In genomic region chr5:107939701-107940100, GRCm38 (mm10) we compare ENCODE assay signal across 19 mouse cellular contexts. TPM values are rescaled to one million over a fixed set of nuclear protein-coding genes. Genes with fewer than 3 reads are reported as not detected.
A peak's percentile ranks its signal among the peaks of the same experiment; 100 is the strongest.
DNase-seq lines count a peak whose midpoint lies in the region; ATAC-seq and TF ChIP-seq lines count a peak whose summit lies in the region.
"Had no signal": no experiment of that assay in that cellular context is flagged by ENCODE, and none has a peak within 500 bp of the region (broad histone marks: within the 10 kb centered on the region; RNA-seq: fewer than 3 reads in every experiment).

No protein-coding gene starts in this region.

- DNase-seq in heart, adult 11 months = peak; percentile 62
- peak; percentile 79 for DNase-seq in lung, postnatal 0 days (ENCODE audit: low spot score)
- DNase-seq in lung, postnatal 4 days = no peak
- peak; percentile 57 to 81 for DNase-seq in kidney, postnatal 25 days
- peak; percentile 45 for DNase-seq in yolk sac, embryonic 10.5 days (ENCODE audit: low spot score)
- no peak for DNase-seq in right cerebral cortex, postnatal 14 days
- DNase-seq: adrenal gland, postnatal 25 days; cerebellum, adult 18-20 months; heart, adult 18-20 months; thymus, postnatal 25 days had no signal

- no peak overlapping the region for H3K4me2 ChIP-seq in heart, embryonic 11.5 days
- H3K4me2 ChIP-seq in lung, postnatal 0 days (replicated peaks; ENCODE audit: low read depth, low read length) = no peak overlapping the region
- H3K4me2 ChIP-seq: embryonic facial prominence, embryonic 12.5 days; forebrain, embryonic 15.5 days; limb, embryonic 13.5 days had no signal

- TF ChIP-seq CTCF in lung, postnatal 0 days (IDR thresholded peaks at IDR 0.05) = no peak

- no peaks in the 10 kb centered on the region for H3K27me3 ChIP-seq in heart, embryonic 11.5 days (ENCODE audit: control insufficient read depth, insufficient read depth, low read length)
- no peaks in the 10 kb centered on the region for H3K27me3 ChIP-seq in lung, postnatal 0 days (replicated peaks; ENCODE audit: insufficient read depth, low read length)
- H3K27me3 ChIP-seq: CH12.LX; embryonic facial prominence, embryonic 12.5 days; forebrain, embryonic 15.5 days; limb, embryonic 13.5 days; megakaryocyte, embryonic 14.5 days had no signal

- H3K9ac ChIP-seq in heart, embryonic 11.5 days (ENCODE audit: low read depth, low read length) = no peak overlapping the region
- no peak overlapping the region for H3K9ac ChIP-seq in lung, postnatal 0 days (replicated peaks; ENCODE audit: low read depth)
- H3K9ac ChIP-seq: embryonic facial prominence, embryonic 12.5 days; forebrain, embryonic 15.5 days; limb, embryonic 13.5 days had no signal

- H3K27ac ChIP-seq in heart, embryonic 11.5 days (ENCODE audit: low read depth, low read length) = no peak overlapping the region
- no peak overlapping the region for H3K27ac ChIP-seq in lung, postnatal 0 days (ENCODE audit: low read length)
- H3K27ac ChIP-seq: embryonic facial prominence, embryonic 12.5 days; forebrain, embryonic 15.5 days; limb, embryonic 13.5 days had no signal

- no peaks in the 10 kb centered on the region for H3K9me3 ChIP-seq in heart, embryonic 11.5 days (replicated peaks; ENCODE audit: control insufficient read depth, low read length)
- no peaks in the 10 kb centered on the region for H3K9me3 ChIP-seq in lung, postnatal 0 days (ENCODE audit: low read length)
- H3K9me3 ChIP-seq: embryonic facial prominence, embryonic 12.5 days; forebrain, embryonic 15.5 days; limb, embryonic 13.5 days; megakaryocyte, embryonic 14.5 days had no signal

- TF ChIP-seq EP300 in lung, postnatal 0 days (IDR thresholded peaks at IDR 0.05) = peak; percentile 38; the same call in 1 of the 2 replicates

- H3K4me3 ChIP-seq in heart, embryonic 11.5 days (ENCODE audit: low read depth, low read length) = no peak overlapping the region
- H3K4me3 ChIP-seq in lung, postnatal 0 days (ENCODE audit: low read depth, low read length) = no peak overlapping the region
- H3K4me3 ChIP-seq: embryonic facial prominence, embryonic 12.5 days; forebrain, embryonic 15.5 days; limb, embryonic 13.5 days; megakaryocyte, embryonic 14.5 days had no signal

- ATAC-seq in heart, embryonic 11.5 days (replicated peaks; ENCODE audit: insufficient number of reproducible peaks, low FRiP score, low TSS enrichment) = no peak
- peak; percentile 74 for ATAC-seq in lung, postnatal 0 days
- ATAC-seq in granulocyte monocyte progenitor cell, adult 5-6 weeks (replicated peaks; ENCODE audit: poor library complexity, severe bottlenecking) = no peak
- ATAC-seq: activated CD4-positive, CD25-positive, alpha-beta regulatory T cell, adult 4 months; forebrain, embryonic 15.5 days; midbrain, embryonic 16.5 days had no signal

- no peaks in the 10 kb centered on the region for H3K36me3 ChIP-seq in heart, embryonic 11.5 days (ENCODE audit: control insufficient read depth, insufficient read depth, low read length)
- no peaks in the 10 kb centered on the region for H3K36me3 ChIP-seq in lung, postnatal 0 days (ENCODE audit: insufficient read depth, low read length)
- H3K36me3 ChIP-seq: embryonic facial prominence, embryonic 12.5 days; forebrain, embryonic 15.5 days; limb, embryonic 13.5 days had no signal

- H3K4me1 ChIP-seq in heart, embryonic 11.5 days (ENCODE audit: control insufficient read depth, insufficient read depth, low read length) = no peaks in the 10 kb centered on the region
- H3K4me1 ChIP-seq in lung, postnatal 0 days (ENCODE audit: insufficient read depth, low read depth, low read length) = no peaks in the 10 kb centered on the region; the same call in 1 of the 2 replicates
- H3K4me1 ChIP-seq: embryonic facial prominence, embryonic 12.5 days; forebrain, embryonic 15.5 days; limb, embryonic 13.5 days had no signal

- 49% methylated on average over 3 of the region's 3 CpGs for WGBS in heart, embryonic 11.5 days (ENCODE audit: insufficient replicate concordance)
- 64% methylated on average over 3 of the region's 3 CpGs for WGBS in lung, postnatal 0 days

RNA-seq across cellular contexts. Expression of gene Rpl5, which starts 39.4 kb away (rescaled TPM):
- polyA plus RNA-seq in heart, embryonic 11.5 days (2014; fragmentation: Nextera tagmentation; extraction: Ambion mirVana) = 55.2 and 69.9 TPM in 2 replicates
- polyA plus RNA-seq in lung, postnatal 0 days (2015; fragmentation: Nextera tagmentation; extraction: Ambion mirVana) = 27.9 and 29.6 TPM in 2 replicates
- 433 and 504 TPM in 2 replicates for total RNA-seq in granulocyte monocyte progenitor cell, adult 5-6 weeks (2014; fragmentation: Nextera tagmentation)
- total RNA-seq in granulocyte monocyte progenitor cell, adult 5-6 weeks (2017) = 310 and 457 TPM in 2 replicates

RNA-seq across cellular contexts. Expression of gene Fam69a, which starts 47.2 kb away (rescaled TPM):
- 20.0 and 20.6 TPM in 2 replicates for polyA plus RNA-seq in heart, embryonic 11.5 days (2014; fragmentation: Nextera tagmentation; extraction: Ambion mirVana)
- 29.4 and 33.9 TPM in 2 replicates for polyA plus RNA-seq in lung, postnatal 0 days (2015; fragmentation: Nextera tagmentation; extraction: Ambion mirVana)
- 21.8 and 32.0 TPM in 2 replicates for total RNA-seq in granulocyte monocyte progenitor cell, adult 5-6 weeks (2014; fragmentation: Nextera tagmentation)
- 16.8 and 22.9 TPM in 2 replicates for total RNA-seq in granulocyte monocyte progenitor cell, adult 5-6 weeks (2017)

Comparison
In these comparisons a context has a peak if more than half of its experiments do, and no peak if none do; other contexts are left out.
1. DNase-seq: peak in heart, adult 11 months (single experiment), lung, postnatal 0 days (single experiment), kidney, postnatal 25 days (2 of 2) and yolk sac, embryonic 10.5 days (single experiment); none in lung, postnatal 4 days (0 of 2) and right cerebral cortex, postnatal 14 days (single experiment).